Mouse (Mus musculus) thymus, adult 2 months (tissue): Measurements from ENCODE around the gene Slco3a1.

Experiments used
- CTCF ChIP-seq: fragments of 200-500 bp; IDR thresholded peaks from 2 replicates; pipeline ENCODE4 v1.5.1; 2012; ENCODE audit warnings: mild to moderate bottlenecking, control low read depth, low read length, moderate library complexity, borderline replicate concordance; ENCODE audit not compliant: control insufficient read depth, poor library complexity, insufficient read depth; ENCODE audit errors: extremely low read depth
- POLR2A ChIP-seq: fragments of 200-500 bp; IDR thresholded peaks from 2 replicates; pipeline ENCODE4 v1.6.1; 2012; ENCODE audit warnings: mild to moderate bottlenecking, low read length, control low read depth, moderate library complexity; ENCODE audit not compliant: control insufficient read depth, poor library complexity, insufficient read depth; ENCODE audit errors: extremely low read depth

- TF ChIP-seq POLR2A = no peak
- no peak for TF ChIP-seq CTCF
Measured at GRCm38 (mm10) chr7:74386257-74386656, 168.3 kb downstream of the Slco3a1 start.
